Mouse (Mus musculus): ENCODE measurements around the gene Cfap100. TPM values are rescaled to one million over a fixed set of nuclear protein-coding genes. Genes with fewer than 3 reads are reported as not detected.
A peak's percentile ranks its signal among the peaks of the same experiment; 100 is the strongest.

Gene Cfap100
- total RNA-seq, 2 experiments from 2014 or later, result 0.11 to 0.13 TPM

- intact Hi-C loops (cut with DNase I), result no loop called here
- Histone ChIP-seq H3K4me3 (no peak overlapping the region), H3K27ac (no peak overlapping the region)
- DNase-seq, result no peak
- TF ChIP-seq CTCF (IDR thresholded peaks at IDR 0.05), result no peak
Observed at GRCm38 (mm10) chr6:90411926-90412325, 16.7 kb downstream of the Cfap100 start.

GRCm38 (mm10) chr6:90410972-90411371, 17.6 kb downstream of the Cfap100 start:
- Histone ChIP-seq H3K27ac (no peak overlapping the region), H3K4me3 (no peak overlapping the region)
- TF ChIP-seq CTCF (IDR thresholded peaks at IDR 0.05), result no peak
- intact Hi-C loops (cut with DNase I), result no loop called here
- DNase-seq, result no peak

- no peak for TF ChIP-seq CTCF (IDR thresholded peaks at IDR 0.05)
Observed at GRCm38 (mm10) chr6:90408632-90409031, 20.0 kb downstream of the Cfap100 start.

GRCm38 (mm10) chr6:90397291-90397690, 31.3 kb downstream of the Cfap100 start:
- intact Hi-C loops (cut with DNase I), result no loop called here
- no peak for DNase-seq
- no peak overlapping the region for H3K27ac ChIP-seq
- no peak for TF ChIP-seq CTCF (IDR thresholded peaks at IDR 0.05)
- H3K4me3 ChIP-seq, result no peak overlapping the region

More at GRCm38 (mm10) chr6:90408632-90409031, 20.0 kb downstream of the Cfap100 start:
- no peak overlapping the region for H3K4me3 ChIP-seq
- no peak for DNase-seq
- 0 out of 2 replicates have a peak overlapping the region, but pooled peaks have one; percentile 48 for H3K27ac ChIP-seq
- intact Hi-C loops (cut with DNase I), result no loop called here

- TF ChIP-seq CTCF (IDR thresholded peaks at IDR 0.05), result no peak
- intact Hi-C loops (cut with DNase I), result no loop called here
- H3K27ac ChIP-seq, result no peak overlapping the region
- DNase-seq, result no peak
- no peak overlapping the region for H3K4me3 ChIP-seq
Observed at GRCm38 (mm10) chr6:90395751-90396150, 32.8 kb downstream of the Cfap100 start.

- DNase-seq, result no peak
- Histone ChIP-seq H3K27ac (no peak overlapping the region), H3K4me3 (no peak overlapping the region)
- no peak for TF ChIP-seq CTCF (IDR thresholded peaks at IDR 0.05)
- intact Hi-C loops (cut with DNase I), result no loop called here
Observed at GRCm38 (mm10) chr6:90393948-90394347, 34.6 kb downstream of the Cfap100 start.

- no peak overlapping the region for H3K4me3 ChIP-seq
- no peak for DNase-seq
- no peak overlapping the region for H3K27ac ChIP-seq
- intact Hi-C loops (cut with DNase I), result no loop called here
- TF ChIP-seq CTCF (IDR thresholded peaks at IDR 0.05), result no peak
Observed at GRCm38 (mm10) chr6:90390629-90391028, 38.0 kb downstream of the Cfap100 start.

GRCm38 (mm10) chr6:90381465-90381864, 47.1 kb downstream of the Cfap100 start:
- Histone ChIP-seq H3K4me3 (no peak overlapping the region), H3K27ac (peak overlapping the region; percentile 75)
- no peak for TF ChIP-seq CTCF (IDR thresholded peaks at IDR 0.05)
- DNase-seq, result no peak
- intact Hi-C loops (cut with DNase I), result loop anchor here (5.0 kb wide), 1 partner anchor 46 kb away; the partner anchor contains the start of gene Cfap100

- TF ChIP-seq CTCF (IDR thresholded peaks at IDR 0.05), result no peak
- no peak for DNase-seq
- Histone ChIP-seq H3K4me3 (no peak overlapping the region), H3K27ac (no peak overlapping the region)
- intact Hi-C loops (cut with DNase I), result no loop called here
Observed at GRCm38 (mm10) chr6:90377708-90378107, 50.9 kb downstream of the Cfap100 start.

- no peak overlapping the region for H3K4me3 ChIP-seq
- no peak overlapping the region for H3K27ac ChIP-seq
- no peak for DNase-seq
- intact Hi-C loops (cut with DNase I), result no loop called here
- no peak for TF ChIP-seq CTCF (IDR thresholded peaks at IDR 0.05)
Observed at GRCm38 (mm10) chr6:90374647-90375046, 54.0 kb downstream of the Cfap100 start.

- no peak for TF ChIP-seq CTCF (IDR thresholded peaks at IDR 0.05)
- peak overlapping the region; percentile 93 for H3K27ac ChIP-seq
- peak; percentile 69 for DNase-seq
- peak overlapping the region; percentile 98 for H3K4me3 ChIP-seq
- intact Hi-C loops (cut with DNase I), result no loop called here
Observed at GRCm38 (mm10) chr6:90369725-90370553, 58.7 kb downstream of the Cfap100 start.

GRCm38 (mm10) chr6:90368976-90369724, 59.4 kb downstream of the Cfap100 start, which contains the start of gene Zxdc:
Zxdc (plus strand) TSS chr6:90369492.
- DNase-seq, result peak; percentile 100
- peak within 1 kb of the TSS; percentile 93 for H3K27ac ChIP-seq
- H3K4me3 ChIP-seq, result peak within 1 kb of the TSS; percentile 98
- TF ChIP-seq CTCF (IDR thresholded peaks at IDR 0.05), result no peak
- intact Hi-C loops (cut with DNase I), result no loop called here

- peak; percentile 67 for DNase-seq
- intact Hi-C loops (cut with DNase I), result no loop called here
Observed at GRCm38 (mm10) chr6:90363301-90363700, 65.3 kb downstream of the Cfap100 start.

More at GRCm38 (mm10) chr6:90363301-90363700, 65.3 kb downstream of the Cfap100 start:
- Histone ChIP-seq H3K27ac (no peak overlapping the region), H3K4me3 (no peak overlapping the region)
- TF ChIP-seq CTCF (IDR thresholded peaks at IDR 0.05), result no peak

Data from gastrocnemius, adult 2 months (tissue).